Mouse (Mus musculus) thymus, adult 2 months (tissue): ENCODE measurements around the gene Prr14. TPM values are rescaled to one million over a fixed set of nuclear protein-coding genes. Genes with fewer than 3 reads are reported as not detected.

Experiments
- DNase-seq: peaks from one replicate; pipeline ENCODE4 v3.0.0; 2021
- H3K27ac ChIP-seq: fragments of 200-500 bp; 2 replicates; pipeline ENCODE4 v1.5.1; 2012; ENCODE audit warnings: low read length, control low read depth; ENCODE audit not compliant: control insufficient read depth, insufficient read depth
- H3K27me3 ChIP-seq: fragments of 200-500 bp; 2 replicates; pipeline ENCODE4 v1.6.1; 2012; ENCODE audit warnings: mild to moderate bottlenecking, low read length, moderate library complexity, mixed read lengths; ENCODE audit not compliant: control insufficient read depth, insufficient read depth
- H3K36me3 ChIP-seq: fragments of 200-500 bp; 2 replicates; pipeline ENCODE4 v1.6.1; 2012; ENCODE audit warnings: mild to moderate bottlenecking, low read length, moderate library complexity; ENCODE audit not compliant: control insufficient read depth, insufficient read depth
- H3K4me1 ChIP-seq: fragments of 200-500 bp; replicated peaks from 2 replicates; pipeline ENCODE4 v1.6.1; 2012; ENCODE audit warnings: low read length; ENCODE audit not compliant: control insufficient read depth, insufficient read depth
- H3K4me3 ChIP-seq: fragments of 200-500 bp; 2 replicates; pipeline ENCODE4 v1.5.1; 2012; ENCODE audit warnings: mild to moderate bottlenecking, low read length, control low read depth, moderate library complexity; ENCODE audit not compliant: control insufficient read depth, insufficient read depth
- CTCF ChIP-seq: fragments of 200-500 bp; IDR thresholded peaks from 2 replicates; pipeline ENCODE4 v1.5.1; 2012; ENCODE audit warnings: mild to moderate bottlenecking, control low read depth, low read length, moderate library complexity, borderline replicate concordance; ENCODE audit not compliant: control insufficient read depth, poor library complexity, insufficient read depth; ENCODE audit errors: extremely low read depth
- POLR2A ChIP-seq: fragments of 200-500 bp; IDR thresholded peaks from 2 replicates; pipeline ENCODE4 v1.6.1; 2012; ENCODE audit warnings: mild to moderate bottlenecking, low read length, control low read depth, moderate library complexity; ENCODE audit not compliant: control insufficient read depth, poor library complexity, insufficient read depth; ENCODE audit errors: extremely low read depth
- WGBS: fragments of 180-500 bp; shearing (Covaris S2); methylation state at CpG from one replicate; pipeline ENCODE4 v1.1.7; 2018; 5-methylcytosine and 5-hydroxymethylcytosine counted together
- polyA plus RNA-seq: library from polyadenylated mRNA; depleted of rRNA; stranded (reverse); fragments of >200 nt; gene quantifications from 2 replicates; pipeline ENCODE4 v1.2.3, GENCODE M21; 2012

Gene Prr14
- polyA plus RNA-seq, 1 experiment, result 212 TPM

- H3K27me3 ChIP-seq, result no peaks in the 10 kb centered on the region
- no peak for DNase-seq
- no peaks in the 10 kb centered on the region for H3K36me3 ChIP-seq
- 83% methylated on average over 3 of the region's 3 CpGs for WGBS
- H3K27ac ChIP-seq, result no peak overlapping the region
- H3K4me3 ChIP-seq, result no peak overlapping the region
- peaks cover 6% of the 10 kb centered on the region for H3K4me1 ChIP-seq
- TF ChIP-seq POLR2A (no peak), CTCF (no peak)
Observed at GRCm38 (mm10) chr7:127426354-127426753, 33.1 kb upstream of the Prr14 start.

GRCm38 (mm10) chr7:127435206-127435605 is 24.2 kb upstream of the Prr14 start:
- WGBS, result 83% methylated on average over 4 of the region's 4 CpGs
- TF ChIP-seq POLR2A (no peak), CTCF (no peak)

DNA sequence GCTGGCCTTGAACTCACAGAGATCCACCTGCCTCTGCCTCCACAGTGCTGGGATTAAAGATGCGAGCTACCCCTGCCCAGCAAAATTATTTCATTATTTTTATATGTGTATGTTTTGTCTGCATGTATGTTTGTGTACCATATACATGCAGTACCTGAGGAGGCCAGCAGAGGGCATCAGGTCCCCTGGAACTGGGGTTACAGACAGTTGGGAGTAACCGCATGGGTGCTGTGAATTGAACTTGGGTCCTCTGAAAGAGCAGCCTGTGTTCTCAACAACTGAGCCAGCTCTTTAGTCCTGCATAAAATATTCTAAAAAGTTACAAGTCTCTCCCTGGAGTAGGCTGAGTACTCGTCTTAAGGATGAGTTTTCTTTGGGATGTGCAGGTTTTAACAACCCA is 21.7 kb upstream of the Prr14 start:
- Histone ChIP-seq H3K27me3 (no peaks in the 10 kb centered on the region), H3K36me3 (peaks cover 2% of the 10 kb centered on the region; the same call in 1 of the 2 replicates), H3K27ac (no peak overlapping the region), H3K4me3 (no peak overlapping the region), H3K4me1 (no peaks in the 10 kb centered on the region)
- WGBS, result 99% methylated on average over 3 of the region's 3 CpGs
- DNase-seq, result peak; percentile 35
- TF ChIP-seq POLR2A (no peak), CTCF (no peak)

More at GRCm38 (mm10) chr7:127435206-127435605, 24.2 kb upstream of the Prr14 start:
- H3K27me3 ChIP-seq, result no peaks in the 10 kb centered on the region
- H3K4me3 ChIP-seq, result no peak overlapping the region
- no peaks in the 10 kb centered on the region for H3K4me1 ChIP-seq
- H3K36me3 ChIP-seq, result no peaks in the 10 kb centered on the region
- DNase-seq, result no peak
- H3K27ac ChIP-seq, result no peak overlapping the region

DNA sequence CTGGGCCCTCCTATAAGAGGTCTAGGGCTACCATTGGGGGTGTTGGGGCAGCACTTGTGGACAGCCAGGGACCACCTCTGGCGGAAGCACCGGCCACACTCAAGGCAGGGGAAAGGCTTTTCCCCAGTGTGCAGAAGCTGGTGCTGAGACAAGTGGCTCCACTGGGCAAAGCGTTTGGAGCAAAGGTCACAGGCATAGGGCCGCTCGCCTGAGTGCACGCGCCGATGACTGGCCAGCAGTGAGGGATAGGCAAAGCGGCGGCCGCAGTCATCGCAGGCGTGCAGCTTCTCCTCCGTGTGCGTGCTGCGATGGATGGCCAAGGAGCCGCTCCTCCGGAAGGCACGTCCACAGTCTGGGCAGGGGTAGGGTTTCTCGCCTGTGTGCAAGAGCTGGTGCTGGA is 15.4 kb upstream of the Prr14 start:
- Histone ChIP-seq H3K36me3 (peaks cover 3% of the 10 kb centered on the region; the same call in 1 of the 2 replicates), H3K4me3 (no peak overlapping the region), H3K27ac (no peak overlapping the region), H3K27me3 (no peaks in the 10 kb centered on the region), H3K4me1 (peaks cover 2% of the 10 kb centered on the region; the same call in 1 of the 2 replicates)
- 97% methylated on average over 20 of the region's 20 CpGs for WGBS
- TF ChIP-seq CTCF (no peak), POLR2A (no peak)
- DNase-seq, result no peak

DNA sequence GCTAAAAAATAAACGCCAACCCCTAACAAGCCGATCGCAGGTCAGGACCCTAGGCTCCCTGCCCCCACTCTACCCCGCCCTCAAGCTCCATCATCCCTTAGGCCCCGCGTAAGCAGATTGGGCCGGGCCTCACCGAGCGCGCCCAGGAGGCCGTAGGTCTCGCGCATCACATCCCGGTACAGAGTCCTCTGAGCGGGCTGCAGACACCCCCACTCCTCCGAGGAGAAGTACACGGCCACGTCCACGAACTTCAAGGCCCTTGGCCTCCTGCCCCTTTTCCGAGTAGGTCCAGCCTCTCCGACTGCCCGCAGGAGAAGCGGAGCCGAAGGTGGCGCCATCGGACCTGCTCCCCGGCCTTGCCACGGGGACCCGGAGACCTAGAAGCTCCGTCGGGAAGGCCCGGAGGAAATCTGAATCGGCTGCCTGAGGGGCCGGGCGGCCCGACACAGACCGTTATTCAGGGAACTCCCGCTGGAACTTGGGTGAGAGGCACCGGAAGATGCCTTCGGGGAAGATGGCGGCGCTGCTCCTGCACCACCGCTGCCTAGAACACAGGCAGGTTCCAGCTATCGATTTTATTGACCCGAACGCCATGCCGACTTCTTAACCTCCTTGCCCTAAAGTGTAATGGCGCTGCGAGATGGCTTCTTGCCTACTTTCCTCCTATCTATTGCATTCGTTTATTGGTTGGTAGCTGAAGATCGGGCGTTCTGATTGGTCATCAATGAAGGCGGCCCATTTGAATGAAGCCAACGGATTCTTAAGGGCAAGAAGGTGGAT is 10.7 kb upstream of the Prr14 start, which contains the start of gene Zfp689:
Zfp689 (minus strand) TSS at position 638 of the 780 bp plus-strand sequence.
- no peaks in the 10 kb centered on the region for H3K36me3 ChIP-seq

DNA sequence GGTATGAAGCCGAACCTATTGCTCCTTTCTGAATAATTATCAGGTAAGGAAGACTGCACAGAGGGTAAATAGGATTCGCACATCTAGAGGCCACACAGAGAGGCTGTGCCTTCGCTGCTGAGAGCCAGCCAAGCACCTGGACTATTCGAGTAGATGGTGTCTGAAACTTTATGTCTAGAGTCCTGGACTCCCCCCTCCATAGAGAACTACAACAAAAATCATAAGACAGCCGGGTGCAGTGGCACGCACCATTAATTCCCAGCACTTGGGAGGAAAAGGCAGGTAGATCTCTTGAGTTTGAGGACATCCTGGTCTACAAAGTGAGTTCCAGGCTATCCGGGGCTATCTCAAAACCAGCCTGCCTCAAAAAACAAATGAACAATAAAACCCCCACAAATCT is 9.4 kb upstream of the Prr14 start:
- Histone ChIP-seq H3K36me3 (peaks cover under 1% of the 10 kb centered on the region; the same call in 1 of the 2 replicates), H3K4me3 (no peak overlapping the region), H3K27me3 (no peaks in the 10 kb centered on the region), H3K4me1 (peaks cover 2% of the 10 kb centered on the region; the same call in 1 of the 2 replicates), H3K27ac (no peak overlapping the region)
- TF ChIP-seq POLR2A, result no peak
- TF ChIP-seq CTCF, result no peak
- no peak for DNase-seq
- WGBS, result 88% methylated on average over 7 of the region's 7 CpGs

More for the DNA sequence above, 10.7 kb upstream of the Prr14 start, which contains the start of gene Zfp689:
- Histone ChIP-seq H3K27ac (peak within 1 kb of the TSS; percentile 44), H3K27me3 (no peaks in the 10 kb centered on the region), H3K4me1 (peaks cover 2% of the 10 kb centered on the region; the same call in 1 of the 2 replicates), H3K4me3 (peak within 1 kb of the TSS; percentile 94)
- under 1% methylated on average over 54 of the region's 54 CpGs for WGBS
- DNase-seq, result peak; percentile 94
- peak; percentile 60 for TF ChIP-seq POLR2A
- peak; percentile 48; the same call in 1 of the 2 replicates for TF ChIP-seq CTCF

DNA sequence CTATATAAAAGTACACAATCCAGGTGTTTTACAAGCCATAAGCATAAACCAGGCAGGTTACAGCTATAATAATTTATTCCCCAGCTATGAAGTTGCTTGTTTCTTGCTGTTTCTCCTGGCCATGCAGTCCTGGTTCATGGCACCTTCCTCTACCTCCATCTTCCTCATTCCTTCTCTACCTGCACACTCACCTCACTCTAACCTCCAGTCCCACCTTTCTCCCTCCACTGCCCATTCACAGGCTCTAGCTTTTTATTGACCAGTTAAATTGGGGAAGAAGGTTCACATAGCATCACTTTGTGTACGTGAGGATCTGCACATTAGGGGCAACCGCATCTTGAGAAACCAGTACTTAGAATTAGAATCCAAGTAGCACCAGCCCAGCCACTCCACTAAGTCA is 6.4 kb upstream of the Prr14 start:
- DNase-seq, result no peak
- H3K4me1 ChIP-seq, result peaks cover 2% of the 10 kb centered on the region; the same call in 1 of the 2 replicates
- H3K27me3 ChIP-seq, result no peaks in the 10 kb centered on the region
- no peak overlapping the region for H3K27ac ChIP-seq
- TF ChIP-seq CTCF (no peak), POLR2A (no peak)
- WGBS, result 100% methylated on average over 2 of the region's 2 CpGs
- peaks cover 14% of the 10 kb centered on the region for H3K36me3 ChIP-seq
- no peak overlapping the region for H3K4me3 ChIP-seq
